Mouse (Mus musculus) midbrain, embryonic 10.5 days (tissue): Measurements from ENCODE around the gene C9orf72. TPM values are rescaled to one million over a fixed set of nuclear protein-coding genes. Genes with fewer than 3 reads are reported as not detected.

Experiments used
- DNase-seq: peaks from one replicate; pipeline ENCODE4 v3.0.0-alpha.2; 2017; ENCODE audit warnings: low spot score
- H3K27ac ChIP-seq: fragments of 300-500 bp; sonication (generic); replicated peaks from 2 replicates; pipeline ENCODE4 v1.5.1; 2016; ENCODE audit warnings: mild to moderate bottlenecking
- H3K27me3 ChIP-seq: fragments of 300-500 bp; sonication (generic); 2 replicates; pipeline ENCODE4 v1.6.1; 2016; ENCODE audit warnings: low read depth, mild to moderate bottlenecking; ENCODE audit not compliant: poor library complexity, severe bottlenecking
- H3K36me3 ChIP-seq: fragments of 300-500 bp; sonication (generic); 2 replicates; pipeline ENCODE4 v1.6.1; 2016; ENCODE audit warnings: mild to moderate bottlenecking, moderate library complexity
- H3K4me1 ChIP-seq: fragments of 300-500 bp; sonication (generic); 2 replicates; pipeline ENCODE4 v1.6.1; 2016
- H3K4me3 ChIP-seq: fragments of 300-500 bp; sonication (generic); 2 replicates; pipeline ENCODE4 v1.5.1; 2016; ENCODE audit warnings: mild to moderate bottlenecking, moderate library complexity
- H3K9me3 ChIP-seq: fragments of 300-500 bp; sonication (generic); replicated peaks from 2 replicates; pipeline ENCODE4 v1.6.1; 2016; ENCODE audit warnings: mild to moderate bottlenecking
- WGBS: fragments of 180-500 bp; shearing (Covaris S2); methylation state at CpG from one replicate; pipeline ENCODE4 v1.1.7; 2016; 5-methylcytosine and 5-hydroxymethylcytosine counted together
- polyA plus RNA-seq: library from polyadenylated mRNA; unstranded; fragments of >200 nt; fragmentation: Nextera tagmentation; extraction: Ambion mirVana; gene quantifications from 2 replicates; pipeline ENCODE4 v1.2.1, GENCODE M21; 2016

C9orf72 gene
- polyA plus RNA-seq, 1 experiment from 2014 or later, result 19.5 TPM

DNA sequence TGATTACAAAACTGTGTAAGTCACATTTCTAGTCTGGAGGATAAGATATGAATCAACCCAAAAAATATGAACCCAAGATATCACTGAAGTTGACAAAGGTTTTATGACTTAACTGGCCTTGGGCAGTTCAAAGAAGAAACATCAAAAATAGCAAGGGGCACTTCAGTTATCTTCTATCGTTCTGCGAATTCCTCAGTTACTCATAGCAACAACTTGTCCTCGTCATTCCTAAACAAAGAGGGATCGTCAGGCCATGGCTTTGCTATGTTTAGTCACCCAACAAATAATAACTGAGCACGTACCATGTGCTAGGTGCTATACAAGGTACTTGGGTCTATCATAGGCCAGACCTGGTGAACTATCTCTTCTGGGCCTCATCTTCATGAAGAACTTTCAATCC, 79.4 kb downstream of the C9orf72 start:
- Histone ChIP-seq H3K4me3 (no peak overlapping the region), H3K27ac (no peak overlapping the region), H3K27me3 (no peaks in the 10 kb centered on the region), H3K36me3 (no peaks in the 10 kb centered on the region), H3K4me1 (no peaks in the 10 kb centered on the region), H3K9me3 (no peaks in the 10 kb centered on the region)
- 92% methylated on average over 5 of the region's 5 CpGs for WGBS
- no peak for DNase-seq

DNA sequence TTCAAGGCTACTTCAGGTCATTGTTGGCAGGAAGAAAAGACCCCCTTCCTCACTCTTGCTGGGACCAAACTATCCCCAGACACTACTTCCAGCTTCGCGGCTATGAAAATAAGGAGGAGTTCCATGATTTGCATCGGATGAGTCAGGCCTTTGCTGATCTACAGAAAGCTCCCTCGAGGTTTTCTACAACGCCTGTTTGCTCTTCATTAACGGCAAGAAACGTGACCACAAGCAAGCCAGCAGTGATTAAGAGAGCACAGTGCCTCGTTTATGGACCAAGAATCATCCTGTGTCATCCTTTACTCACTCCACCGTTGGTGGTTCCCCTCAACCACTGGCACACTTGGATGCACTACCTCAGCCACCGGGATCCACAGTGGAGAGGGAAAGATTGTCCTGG, 80.2 kb downstream of the C9orf72 start:
- Histone ChIP-seq H3K27ac (no peak overlapping the region), H3K27me3 (no peaks in the 10 kb centered on the region), H3K4me1 (no peaks in the 10 kb centered on the region), H3K36me3 (no peaks in the 10 kb centered on the region), H3K4me3 (no peak overlapping the region), H3K9me3 (no peaks in the 10 kb centered on the region)
- DNase-seq, result no peak
- 91% methylated on average over 10 of the region's 10 CpGs for WGBS

DNA sequence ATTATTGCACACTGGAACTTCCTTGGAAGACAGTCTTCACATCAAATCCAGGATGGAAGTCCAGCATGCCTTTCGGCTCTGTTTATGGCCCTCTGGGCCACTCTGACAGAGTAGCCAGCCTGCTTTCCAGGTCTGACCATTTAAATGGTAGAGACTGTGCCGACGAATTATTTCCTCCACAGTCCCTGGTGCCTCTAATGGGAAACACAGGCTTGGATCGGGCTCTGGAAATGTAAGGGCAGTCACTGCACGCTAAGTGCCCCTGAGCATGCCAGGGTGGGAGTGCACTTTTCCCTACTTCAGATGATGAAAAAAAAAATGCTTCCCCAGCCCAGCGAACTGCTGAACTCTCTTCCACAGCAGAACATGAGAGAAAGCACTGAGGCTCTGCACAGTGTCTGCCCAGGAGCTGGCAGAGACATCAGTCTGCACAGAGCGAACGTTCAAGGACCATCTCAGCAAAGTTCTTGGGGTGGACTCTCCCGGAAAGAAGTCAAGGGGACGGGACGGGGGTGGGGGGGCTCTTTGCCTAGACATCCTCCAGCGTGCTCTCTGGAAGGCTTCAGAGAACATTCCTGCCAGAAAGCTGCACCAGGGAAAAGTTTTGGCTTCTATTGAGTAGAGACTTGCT, 82.4 kb downstream of the C9orf72 start:
- no peak for DNase-seq
- H3K27ac ChIP-seq, result no peak overlapping the region
- H3K36me3 ChIP-seq, result no peaks in the 10 kb centered on the region
- H3K4me1 ChIP-seq, result no peaks in the 10 kb centered on the region
- H3K4me3 ChIP-seq, result no peak overlapping the region
- H3K9me3 ChIP-seq, result no peaks in the 10 kb centered on the region
- H3K27me3 ChIP-seq, result no peaks in the 10 kb centered on the region
- 85% methylated on average over 12 of the region's 12 CpGs for WGBS

Other genes starting within 250 kb of the C9orf72 start
- 0.29 and 0.30 TPM in 2 replicates for gene Ifnk, start 74.1 kb downstream of the C9orf72 start, polyA plus RNA-seq
- 19.8 and 21.5 TPM in 2 replicates for gene Mob3b, start 68.7 kb downstream of the C9orf72 start, polyA plus RNA-seq